Mouse (Mus musculus) stomach, embryonic 16.5 days (tissue): ENCODE measurements at regions not wholly inside any gene's neighbourhood (a gene's known extent, or its start where the extent isn't known, plus 50 kb on each side); places are given as distances from the start of the nearest gene placed in this dataset.

ENCODE experiments used
- ATAC-seq: fragments of 200-750 bp; cut with Nextera tagmentation; 2 replicates; pipeline ENCODE4 v1.8.0; 2017; ENCODE audit warnings: moderate number of reproducible peaks, moderate TSS enrichment; ENCODE audit not compliant: insufficient read depth, low FRiP score
- H3K27ac ChIP-seq: fragments of 300-500 bp; sonication (generic); 2 replicates; pipeline ENCODE4 v1.5.1; 2014; ENCODE audit warnings: low read length
- H3K27me3 ChIP-seq: fragments of 300-500 bp; sonication (generic); 2 replicates; pipeline ENCODE4 v1.6.1; 2014; ENCODE audit warnings: low read length, control low read depth, mixed read lengths; ENCODE audit not compliant: control insufficient read depth, insufficient read depth
- H3K36me3 ChIP-seq: fragments of 300-500 bp; sonication (generic); 2 replicates; pipeline ENCODE4 v1.6.1; 2014; ENCODE audit warnings: low read length; ENCODE audit not compliant: control insufficient read depth, insufficient read depth
- H3K4me1 ChIP-seq: fragments of 300-500 bp; sonication (generic); 2 replicates; pipeline ENCODE4 v1.6.1; 2014; ENCODE audit warnings: low read length, control low read depth, mixed read lengths; ENCODE audit not compliant: control insufficient read depth, insufficient read depth
- H3K4me2 ChIP-seq: fragments of 300-500 bp; sonication (generic); 2 replicates; pipeline ENCODE4 v1.6.1; 2014; ENCODE audit warnings: low read depth, low read length, mixed read lengths
- H3K4me3 ChIP-seq: fragments of 300-500 bp; sonication (generic); replicated peaks from 2 replicates; pipeline ENCODE4 v1.5.1; 2014; ENCODE audit warnings: mild to moderate bottlenecking, low read length
- H3K9ac ChIP-seq: fragments of 300-500 bp; sonication (generic); 2 replicates; pipeline ENCODE4 v1.6.1; 2014; ENCODE audit warnings: low read length
- H3K9me3 ChIP-seq: fragments of 300-500 bp; sonication (generic); replicated peaks from 2 replicates; pipeline ENCODE4 v1.6.1; 2016; ENCODE audit warnings: low read length, control low read depth; ENCODE audit not compliant: control insufficient read depth
- WGBS: fragments of 180-500 bp; shearing (Covaris S2); extraction: QIAGEN DNeasy Blood & Tissue Kit; methylation state at CpG from one replicate; pipeline ENCODE4 v1.1.7; 2014; 5-methylcytosine and 5-hydroxymethylcytosine counted together

- H3K4me3 ChIP-seq: no peak overlapping the region
- H3K9ac ChIP-seq: no peak overlapping the region
- H3K36me3 ChIP-seq: no peaks in the 10 kb centered on the region
- H3K27me3 ChIP-seq: no peaks in the 10 kb centered on the region
- WGBS: 66% methylated on average over 6 of the region's 6 CpGs
- no peaks in the 10 kb centered on the region for H3K9me3 ChIP-seq
- H3K4me1 ChIP-seq: no peaks in the 10 kb centered on the region
- ATAC-seq: no peak
- H3K4me2 ChIP-seq: no peak overlapping the region
- no peak overlapping the region for H3K27ac ChIP-seq
Measured at GRCm38 (mm10) chr10:87715874-87716600, 142.0 kb upstream of the Igf1 start.

- Histone ChIP-seq H3K27me3 (no peaks in the 10 kb centered on the region), H3K4me1 (no peaks in the 10 kb centered on the region), H3K4me2 (no peak overlapping the region), H3K4me3 (no peak overlapping the region), H3K27ac (no peak overlapping the region), H3K9ac (no peak overlapping the region), H3K36me3 (no peaks in the 10 kb centered on the region), H3K9me3 (no peaks in the 10 kb centered on the region)
- ATAC-seq: no peak
Measured at GRCm38 (mm10) chr10:87717156-87717555, 140.9 kb upstream of the Igf1 start.

GRCm38 (mm10) chr10:87718491-87718890 is 139.6 kb upstream of the Igf1 start:
- H3K9me3 ChIP-seq: no peaks in the 10 kb centered on the region

GRCm38 (mm10) chr10:87719978-87720377 is 138.1 kb upstream of the Igf1 start:
- no peaks in the 10 kb centered on the region for H3K4me1 ChIP-seq
- no peak overlapping the region for H3K4me2 ChIP-seq
- no peak overlapping the region for H3K9ac ChIP-seq
- no peak overlapping the region for H3K27ac ChIP-seq
- H3K9me3 ChIP-seq: no peaks in the 10 kb centered on the region
- H3K4me3 ChIP-seq: no peak overlapping the region
- no peak for ATAC-seq
- no peaks in the 10 kb centered on the region for H3K27me3 ChIP-seq
- H3K36me3 ChIP-seq: no peaks in the 10 kb centered on the region

More at GRCm38 (mm10) chr10:87718491-87718890, 139.6 kb upstream of the Igf1 start:
- Histone ChIP-seq H3K27me3 (no peaks in the 10 kb centered on the region), H3K4me1 (no peaks in the 10 kb centered on the region), H3K4me3 (no peak overlapping the region), H3K27ac (no peak overlapping the region), H3K36me3 (no peaks in the 10 kb centered on the region), H3K4me2 (no peak overlapping the region), H3K9ac (no peak overlapping the region)
- ATAC-seq: no peak
- 85% methylated on average over 7 of the region's 7 CpGs for WGBS

- H3K4me2 ChIP-seq: no peak overlapping the region
- no peak overlapping the region for H3K27ac ChIP-seq
- no peak for ATAC-seq
- H3K4me1 ChIP-seq: no peaks in the 10 kb centered on the region
- H3K9me3 ChIP-seq: no peaks in the 10 kb centered on the region
- H3K36me3 ChIP-seq: no peaks in the 10 kb centered on the region
- H3K4me3 ChIP-seq: no peak overlapping the region
- no peak overlapping the region for H3K9ac ChIP-seq
- 68% methylated on average over 3 of the region's 3 CpGs for WGBS
- H3K27me3 ChIP-seq: no peaks in the 10 kb centered on the region
Measured at GRCm38 (mm10) chr10:87722244-87722643, 135.8 kb upstream of the Igf1 start.

- H3K4me2 ChIP-seq: no peak overlapping the region
- no peaks in the 10 kb centered on the region for H3K4me1 ChIP-seq
- H3K9me3 ChIP-seq: no peaks in the 10 kb centered on the region
- no peak overlapping the region for H3K9ac ChIP-seq
- H3K27me3 ChIP-seq: no peaks in the 10 kb centered on the region
- H3K4me3 ChIP-seq: no peak overlapping the region
- whole genome bisulfite sequencing: 82% methylated on average over 1 of the region's 1 CpGs
- no peak overlapping the region for H3K27ac ChIP-seq
- no peak for ATAC-seq
- H3K36me3 ChIP-seq: no peaks in the 10 kb centered on the region
Measured at GRCm38 (mm10) chr10:87732658-87733057, 125.4 kb upstream of the Igf1 start.

GRCm38 (mm10) chr10:87733241-87733640 is 124.8 kb upstream of the Igf1 start:
- ATAC-seq: no peak
- Histone ChIP-seq H3K9me3 (no peaks in the 10 kb centered on the region), H3K4me3 (no peak overlapping the region), H3K27ac (no peak overlapping the region), H3K4me1 (no peaks in the 10 kb centered on the region), H3K36me3 (no peaks in the 10 kb centered on the region), H3K27me3 (no peaks in the 10 kb centered on the region), H3K9ac (no peak overlapping the region), H3K4me2 (no peak overlapping the region)
- 65% methylated on average over 7 of the region's 7 CpGs for WGBS

GRCm38 (mm10) chr10:87740323-87740722 is 117.7 kb upstream of the Igf1 start:
- no peaks in the 10 kb centered on the region for H3K4me1 ChIP-seq
- WGBS: 61% methylated on average over 8 of the region's 8 CpGs
- H3K27ac ChIP-seq: peak overlapping the region; percentile 69
- no peak overlapping the region for H3K4me2 ChIP-seq
- H3K27me3 ChIP-seq: no peaks in the 10 kb centered on the region
- H3K9me3 ChIP-seq: no peaks in the 10 kb centered on the region
- no peaks in the 10 kb centered on the region for H3K36me3 ChIP-seq
- peak; percentile 66 for ATAC-seq
- no peak overlapping the region for H3K9ac ChIP-seq
- H3K4me3 ChIP-seq: no peak overlapping the region

GRCm38 (mm10) chr10:87742766-87743165 is 115.3 kb upstream of the Igf1 start:
- 86% methylated on average over 3 of the region's 3 CpGs for WGBS
- no peak overlapping the region for H3K4me2 ChIP-seq
- no peak overlapping the region for H3K4me3 ChIP-seq
- H3K27me3 ChIP-seq: no peaks in the 10 kb centered on the region
- no peaks in the 10 kb centered on the region for H3K36me3 ChIP-seq
- no peak for ATAC-seq
- H3K4me1 ChIP-seq: no peaks in the 10 kb centered on the region
- H3K9me3 ChIP-seq: no peaks in the 10 kb centered on the region
- H3K9ac ChIP-seq: no peak overlapping the region
- H3K27ac ChIP-seq: no peak overlapping the region
